Mouse (Mus musculus) lung, postnatal 4 days (tissue): ENCODE measurements around the gene Ano1.
A peak's percentile ranks its signal among the peaks of the same experiment; 100 is the strongest.

ENCODE experiments used
- DNase-seq, 2 experiments: peaks; one replicate each; pipeline ENCODE4 v3.0.0; 2021

Gene Ano1

GRCm38 (mm10) chr7:144634875-144635274 is 116.9 kb downstream of the Ano1 start:
- DNase-seq, result no peak

- DNase-seq, result no peak
Measured at GRCm38 (mm10) chr7:144634450-144634849, 117.3 kb downstream of the Ano1 start.

GRCm38 (mm10) chr7:144632321-144632720 is 119.5 kb downstream of the Ano1 start:
- DNase-seq, result no peak

DNA sequence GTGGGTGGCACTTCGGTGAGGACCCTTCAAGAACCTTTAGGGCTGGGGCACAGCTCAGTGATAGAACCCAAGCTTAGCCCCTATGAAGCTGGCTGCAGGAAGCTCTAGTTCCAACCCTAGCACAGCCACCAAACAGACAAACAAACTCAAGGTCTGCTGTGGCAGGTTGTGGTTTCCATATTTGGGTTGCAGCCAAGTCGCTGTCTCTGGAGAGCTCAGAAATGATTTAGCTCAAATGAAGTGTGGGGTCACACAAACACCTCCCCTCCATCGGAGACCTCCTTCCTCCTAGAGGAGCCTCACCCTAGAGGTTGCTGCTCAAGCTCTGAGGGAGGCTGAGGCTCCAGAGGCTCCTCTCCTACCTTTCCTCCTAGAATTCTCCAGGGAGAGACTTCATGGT is 121.2 kb downstream of the Ano1 start:
- DNase-seq, result no peak

GRCm38 (mm10) chr7:144628334-144628915 is 123.3 kb downstream of the Ano1 start:
- peak; percentile 29 to 58 for DNase-seq

- DNase-seq, result no peak
Measured at GRCm38 (mm10) chr7:144627606-144628333, 124.0 kb downstream of the Ano1 start.

GRCm38 (mm10) chr7:144626042-144626441 is 125.7 kb downstream of the Ano1 start:
- no peak for DNase-seq

GRCm38 (mm10) chr7:144620721-144621681 is 130.8 kb downstream of the Ano1 start:
- DNase-seq, result peak; percentile 15 to 34

- DNase-seq, result no peak
Measured at GRCm38 (mm10) chr7:144620315-144620714, 131.5 kb downstream of the Ano1 start.

DNA sequence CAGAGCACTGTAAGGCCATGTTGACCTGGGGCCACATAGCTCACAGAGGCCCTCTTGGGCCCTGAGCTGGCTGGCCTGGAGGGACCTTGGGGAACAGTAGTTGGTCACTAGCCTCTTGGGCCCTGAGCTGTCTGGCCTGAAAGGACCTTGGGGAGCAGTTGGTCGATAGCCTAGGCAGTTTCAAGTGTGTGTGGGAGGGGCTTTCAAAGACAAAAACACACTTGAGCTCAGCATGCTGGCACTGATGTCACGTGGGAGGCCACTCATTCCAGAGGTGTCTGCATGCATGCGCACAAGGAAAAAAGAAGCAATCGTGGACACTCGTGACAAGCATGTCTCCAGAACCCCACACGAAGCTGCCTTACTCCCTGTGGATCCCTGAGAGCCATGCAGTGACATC is 136.4 kb downstream of the Ano1 start:
- DNase-seq, result peak; percentile 49 to 69

- no peak for DNase-seq
Measured at GRCm38 (mm10) chr7:144612829-144613228, 138.9 kb downstream of the Ano1 start.

DNA sequence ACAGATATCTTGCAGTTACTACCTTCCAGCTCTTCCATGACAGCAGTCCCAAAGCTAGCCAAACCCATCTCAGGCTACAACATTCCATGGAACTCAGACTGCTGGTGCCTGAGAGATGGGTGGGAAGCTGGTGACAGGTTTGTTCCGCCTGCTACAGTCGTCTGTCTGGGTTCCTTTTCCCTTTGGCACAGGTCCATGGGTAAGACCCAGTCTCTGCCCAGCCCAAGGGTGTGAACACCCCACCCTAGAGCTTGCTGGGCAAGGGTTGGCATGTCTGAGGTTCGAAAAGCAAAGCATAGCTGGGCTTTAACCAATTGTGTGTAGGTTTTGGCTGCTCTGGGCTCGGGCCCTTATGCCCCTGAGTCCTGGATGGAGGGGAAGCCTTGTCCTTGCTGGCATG is 139.4 kb downstream of the Ano1 start:
- no peak for DNase-seq

DNA sequence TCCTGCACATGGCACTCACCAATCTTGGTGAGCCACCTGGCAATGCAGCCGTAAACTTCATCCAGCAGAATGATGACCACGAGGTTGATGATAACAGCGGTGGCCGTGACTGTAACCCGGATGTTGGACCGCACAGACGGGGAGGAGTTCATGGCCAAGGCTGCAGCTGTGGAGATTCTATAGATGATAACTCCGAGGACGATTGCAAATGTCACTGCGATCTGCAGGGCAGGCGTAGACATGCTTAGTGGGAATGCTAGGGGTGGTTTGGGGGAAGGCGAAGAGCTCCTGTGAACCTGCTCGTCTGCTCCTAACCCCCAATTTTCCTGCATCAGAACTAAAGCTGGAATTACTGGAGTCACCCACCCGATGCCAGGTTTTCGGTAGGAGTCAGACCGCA is 140.2 kb downstream of the Ano1 start:
- DNase-seq, result no peak

DNA sequence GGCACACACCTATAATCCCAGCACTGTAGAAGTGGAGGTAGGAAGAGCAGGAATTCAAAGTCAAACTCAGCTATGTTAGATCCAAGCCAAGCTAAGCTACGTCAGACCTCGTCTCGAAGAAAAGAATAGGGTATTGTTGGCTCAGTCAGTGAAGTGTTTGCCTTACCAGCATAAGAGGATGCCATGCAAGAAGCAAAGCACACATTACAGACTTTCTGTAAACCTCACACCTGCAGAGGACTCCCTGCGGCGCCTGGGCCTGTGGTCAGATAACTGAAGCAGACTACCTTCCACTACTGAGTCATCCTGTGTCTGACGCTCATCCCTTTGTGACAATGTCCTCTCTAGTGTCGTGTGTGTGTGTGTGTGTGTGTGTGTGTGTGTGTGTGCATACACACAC is 142.2 kb downstream of the Ano1 start:
- peak; percentile 36 to 57 for DNase-seq

GRCm38 (mm10) chr7:144607862-144608261 is 143.9 kb downstream of the Ano1 start:
- DNase-seq, result no peak

DNA sequence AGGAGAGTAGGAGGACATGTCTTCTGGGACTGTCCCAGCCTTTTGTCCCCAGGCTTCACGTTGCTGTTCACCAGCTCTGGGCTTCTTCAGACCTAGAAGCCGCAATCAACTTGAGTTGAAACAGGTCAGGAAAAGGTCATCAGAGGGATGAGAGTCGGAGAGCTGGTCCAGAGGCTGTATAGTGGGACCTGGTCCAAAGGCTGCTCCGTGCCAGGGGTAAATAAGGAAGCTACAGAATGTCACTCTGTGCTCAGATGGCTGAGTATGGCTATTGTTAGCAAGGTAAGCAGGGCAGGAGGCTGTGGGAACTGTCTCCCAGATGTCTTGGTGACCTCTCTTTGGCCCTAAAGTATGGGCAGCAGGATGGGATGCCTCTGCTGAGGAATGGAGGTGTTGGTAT is 147.0 kb downstream of the Ano1 start:
- peak in 1 of 2 experiments; percentile 51 for DNase-seq

- DNase-seq, result no peak
Measured at GRCm38 (mm10) chr7:144604291-144604690, 147.5 kb downstream of the Ano1 start.

DNA sequence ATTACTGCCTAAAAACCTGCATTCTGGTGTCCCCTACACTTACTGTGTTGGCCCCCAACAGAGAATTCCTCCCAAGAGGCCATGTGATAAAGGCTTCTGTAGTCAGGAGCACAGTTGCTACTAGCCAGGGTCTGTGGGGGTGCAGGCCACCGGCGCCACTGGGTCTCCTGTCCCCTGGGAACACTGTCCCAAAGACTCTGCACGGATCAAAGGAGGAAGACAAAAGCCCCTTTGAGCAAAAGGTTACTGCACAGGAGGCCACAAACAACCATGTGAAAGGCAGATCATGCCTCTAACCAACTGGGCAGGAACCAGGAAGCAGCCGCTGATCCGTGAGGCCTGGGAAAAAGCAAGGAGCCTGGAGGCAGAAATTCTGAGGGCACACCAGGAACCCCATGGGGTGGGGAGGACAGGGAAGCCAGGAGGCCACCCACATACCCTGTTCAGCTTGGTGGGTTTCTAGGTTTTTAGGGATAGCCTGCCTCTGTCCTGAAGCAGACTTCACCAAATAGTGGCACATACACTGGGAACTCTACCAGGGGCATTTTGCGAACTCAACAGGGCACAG is 151.4 kb downstream of the Ano1 start:
- DNase-seq, result no peak

DNA sequence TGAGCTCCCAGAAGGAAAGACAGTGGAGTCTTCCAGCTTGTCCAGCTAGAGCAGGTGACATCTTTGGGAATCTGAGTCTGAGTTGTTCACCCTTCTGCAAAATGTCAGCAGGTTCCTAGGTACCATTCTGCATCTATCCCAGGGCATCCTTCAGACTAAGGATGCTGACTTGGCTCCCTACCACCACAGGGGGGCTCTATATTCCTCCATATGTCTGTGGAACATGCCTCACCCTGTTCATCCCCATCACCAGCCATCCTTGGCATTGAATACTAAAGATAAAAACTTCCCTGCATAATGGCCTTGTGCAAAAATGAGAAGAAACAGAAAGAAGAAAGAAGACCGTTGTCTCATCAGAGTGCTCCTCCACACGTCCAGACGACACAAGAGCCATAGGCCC is 162.3 kb downstream of the Ano1 start:
- no peak for DNase-seq

- peak in 1 of 2 experiments; percentile 64 for DNase-seq
Measured at GRCm38 (mm10) chr7:144587291-144587690, 164.5 kb downstream of the Ano1 start.

DNA sequence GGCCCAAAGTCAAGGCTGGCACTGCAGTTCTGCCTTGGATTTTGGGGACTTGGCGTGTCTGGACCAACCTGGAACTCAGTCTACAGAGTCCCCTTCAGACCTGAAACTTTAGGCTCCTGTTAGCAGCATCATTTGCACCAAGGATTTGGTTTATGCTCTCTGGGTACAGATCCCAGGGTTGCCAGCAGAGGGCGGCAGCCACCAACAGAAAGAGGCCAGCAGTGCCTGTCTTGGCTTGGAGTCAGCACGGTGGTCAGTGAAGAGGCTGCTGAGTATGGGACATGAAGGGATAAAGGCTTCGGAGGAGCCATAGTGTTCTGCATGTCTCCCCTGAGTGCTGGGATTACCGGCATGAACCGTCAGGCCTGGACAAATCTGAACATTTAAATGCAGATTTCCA is 166.1 kb downstream of the Ano1 start:
- peak; percentile 72 to 86 for DNase-seq

GRCm38 (mm10) chr7:144583619-144584018 is 168.2 kb downstream of the Ano1 start:
- DNase-seq, result peak; percentile 45 to 59
